In the genomic region with DNA sequence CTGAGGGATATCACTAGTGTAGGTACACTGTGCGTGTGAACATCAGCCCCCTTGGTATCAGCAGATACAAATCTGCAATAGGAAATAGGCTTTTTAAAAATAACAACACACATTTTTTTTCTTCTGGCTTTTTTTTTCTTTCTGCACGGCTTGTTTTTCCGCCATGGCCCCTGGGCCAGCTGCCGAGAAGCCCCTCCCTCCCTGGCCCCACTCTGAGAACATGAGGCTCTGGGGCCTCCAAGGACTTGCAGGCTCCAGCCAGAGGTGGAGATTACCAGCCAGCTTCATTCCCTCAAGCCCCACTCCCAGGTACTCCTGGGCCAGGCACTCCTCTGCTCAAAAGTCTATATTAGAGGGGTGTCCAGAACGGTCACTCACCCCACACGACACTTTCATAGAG, we compare ENCODE assay signal across 9 mouse cellular contexts. TPM values are rescaled to one million over a fixed set of nuclear protein-coding genes. Genes with fewer than 3 reads are reported as not detected.
DNase-seq lines count a peak whose midpoint lies in the region; ATAC-seq and TF ChIP-seq lines count a peak whose summit lies in the region.
"Had no signal": no experiment of that assay in that cellular context is flagged by ENCODE, and none has a peak within 500 bp of the region (broad histone marks: within the 10 kb centered on the region; RNA-seq: fewer than 3 reads in every experiment).

No protein-coding gene starts in this region.

- no peak overlapping the region for H3K4me3 ChIP-seq in kidney, embryonic 14.5 days (ENCODE audit: low read length)
- no peak overlapping the region for H3K4me3 ChIP-seq in midbrain, embryonic 11.5 days (ENCODE audit: low read depth, low read length)
- no peak overlapping the region for H3K4me3 ChIP-seq in midbrain, embryonic 15.5 days
- no peak overlapping the region for H3K4me3 ChIP-seq in limb, embryonic 14.5 days (replicated peaks; ENCODE audit: low read length)
- H3K4me3 ChIP-seq in gastrocnemius, adult 2 months, result no peak overlapping the region

- intact Hi-C loops in gastrocnemius, adult 2 months (cut with DNase I), result loop anchor here (10.0 kb wide), 1 partner anchor 1097 kb away; a partner anchor contains a TSS

- H3K4me1 ChIP-seq in kidney, embryonic 14.5 days (ENCODE audit: control insufficient read depth, insufficient read depth, low read length), result peaks cover 42% of the 10 kb centered on the region
- peaks cover 11% of the 10 kb centered on the region for H3K4me1 ChIP-seq in midbrain, embryonic 11.5 days (ENCODE audit: control insufficient read depth, insufficient read depth, low read length)
- H3K4me1 ChIP-seq in midbrain, embryonic 15.5 days, result peaks cover 24% of the 10 kb centered on the region
- H3K4me1 ChIP-seq in limb, embryonic 14.5 days (ENCODE audit: control insufficient read depth, insufficient read depth, low read length), result peaks cover 43% of the 10 kb centered on the region

- TF ChIP-seq POLR2A in limb, embryonic 14.5 days (IDR thresholded peaks at IDR 0.05; ENCODE audit: borderline replicate concordance, extremely low read depth, insufficient read depth, insufficient read length), result no peak

- ATAC-seq in kidney, embryonic 14.5 days (ENCODE audit: low FRiP score, low TSS enrichment), result no peak
- no peak for ATAC-seq in midbrain, embryonic 11.5 days (ENCODE audit: low FRiP score)
- no peak for ATAC-seq in midbrain, embryonic 15.5 days (replicated peaks)
- no peak for ATAC-seq in limb, embryonic 14.5 days (ENCODE audit: low FRiP score, low read depth)

- no peak for TF ChIP-seq CTCF in gastrocnemius, adult 2 months (IDR thresholded peaks at IDR 0.05)

- H3K4me2 ChIP-seq in kidney, embryonic 14.5 days (replicated peaks; ENCODE audit: low read depth, low read length), result no peak overlapping the region
- no peak overlapping the region for H3K4me2 ChIP-seq in midbrain, embryonic 11.5 days
- no peak overlapping the region for H3K4me2 ChIP-seq in midbrain, embryonic 15.5 days
- H3K4me2 ChIP-seq in limb, embryonic 14.5 days (replicated peaks; ENCODE audit: low read depth, low read length, severe bottlenecking), result no peak overlapping the region

- H3K36me3 ChIP-seq in kidney, embryonic 14.5 days (ENCODE audit: control insufficient read depth, insufficient read depth, low read length), result peaks cover 5% of the 10 kb centered on the region; the same call in 1 of the 2 replicates
- no peaks in the 10 kb centered on the region for H3K36me3 ChIP-seq in midbrain, embryonic 11.5 days (ENCODE audit: control insufficient read depth, insufficient read depth, low read length)
- no peaks in the 10 kb centered on the region for H3K36me3 ChIP-seq in midbrain, embryonic 15.5 days (replicated peaks)
- H3K36me3 ChIP-seq in limb, embryonic 14.5 days (ENCODE audit: control insufficient read depth, insufficient read depth, low read length), result peaks cover 12% of the 10 kb centered on the region; the same call in 1 of the 2 replicates

- no peaks in the 10 kb centered on the region for H3K27me3 ChIP-seq in kidney, embryonic 14.5 days (ENCODE audit: control insufficient read depth, insufficient read depth, low read length)
- H3K27me3 ChIP-seq in midbrain, embryonic 11.5 days (ENCODE audit: control insufficient read depth, insufficient read depth, low read length), result no peaks in the 10 kb centered on the region
- H3K27me3 ChIP-seq in midbrain, embryonic 15.5 days (replicated peaks), result no peaks in the 10 kb centered on the region
- H3K27me3 ChIP-seq in limb, embryonic 14.5 days (ENCODE audit: control insufficient read depth, insufficient read depth, low read length), result no peaks in the 10 kb centered on the region

- H3K9ac ChIP-seq in kidney, embryonic 14.5 days (ENCODE audit: low read depth, low read length), result peak overlapping the region; percentile 13; the same call in 1 of the 2 replicates
- no peak overlapping the region for H3K9ac ChIP-seq in midbrain, embryonic 11.5 days (ENCODE audit: low read length)
- H3K9ac ChIP-seq in midbrain, embryonic 15.5 days, result no peak overlapping the region
- peak overlapping the region; percentile 31; the same call in 1 of the 2 replicates for H3K9ac ChIP-seq in limb, embryonic 14.5 days (ENCODE audit: low read depth, low read length, severe bottlenecking)
- H3K9ac ChIP-seq: liver, embryonic 14.5 days had no signal

- WGBS in kidney, embryonic 14.5 days, result 25% methylated on average over 6 of the region's 6 CpGs
- WGBS in midbrain, embryonic 11.5 days, result 69% methylated on average over 6 of the region's 6 CpGs
- 58% methylated on average over 6 of the region's 6 CpGs for WGBS in midbrain, embryonic 15.5 days
- WGBS in limb, embryonic 14.5 days, result 38% methylated on average over 6 of the region's 6 CpGs

- DNase-seq in cerebellum, adult 11-12 months, result peak; percentile 11
- no peak for DNase-seq in cerebellum, postnatal 4 days (ENCODE audit: low spot score in 2 of 2)
- no peak for DNase-seq in kidney, adult 9 months
- peak; percentile 49 for DNase-seq in midbrain, embryonic 11.5 days (ENCODE audit: low spot score, missing footprints)
- no peak for DNase-seq in limb, embryonic 14.5 days (ENCODE audit: low spot score)
- DNase-seq in gastrocnemius, adult 2 months, result no peak

- peak overlapping the region; percentile 48; the same call in 1 of the 2 replicates for H3K27ac ChIP-seq in kidney, embryonic 14.5 days (ENCODE audit: low read depth, low read length)
- H3K27ac ChIP-seq in midbrain, embryonic 11.5 days (ENCODE audit: low read depth, low read length), result no peak overlapping the region
- H3K27ac ChIP-seq in midbrain, embryonic 15.5 days, result no peak overlapping the region
- peak overlapping the region; percentile 28; the same call in 1 of the 2 replicates for H3K27ac ChIP-seq in limb, embryonic 14.5 days (replicated peaks; ENCODE audit: low read depth, low read length)
- no peak overlapping the region for H3K27ac ChIP-seq in gastrocnemius, adult 2 months
- H3K27ac ChIP-seq: liver, embryonic 14.5 days had no signal

- H3K9me3 ChIP-seq in kidney, embryonic 14.5 days (ENCODE audit: control insufficient read depth, low read length), result no peaks in the 10 kb centered on the region
- H3K9me3 ChIP-seq in midbrain, embryonic 11.5 days (ENCODE audit: control insufficient read depth, low read length), result no peaks in the 10 kb centered on the region
- no peaks in the 10 kb centered on the region for H3K9me3 ChIP-seq in midbrain, embryonic 15.5 days
- no peaks in the 10 kb centered on the region for H3K9me3 ChIP-seq in limb, embryonic 14.5 days (ENCODE audit: control insufficient read depth, low read length)

RNA-seq across cellular contexts. Expression of a gene that starts 4.5 kb away (rescaled TPM):
- 4.3 and 5.1 TPM in 2 replicates for polyA plus RNA-seq in kidney, embryonic 14.5 days (2014; fragmentation: Nextera tagmentation; extraction: Ambion mirVana)
- 0.90 and 1.8 TPM in 2 replicates for polyA plus RNA-seq in midbrain, embryonic 11.5 days (2014; fragmentation: Nextera tagmentation; extraction: Ambion mirVana)
- polyA plus RNA-seq in midbrain, embryonic 15.5 days (2015; fragmentation: Nextera tagmentation; extraction: Ambion mirVana), result 3.5 and 3.7 TPM in 2 replicates
- 24.4 and 30.0 TPM in 2 replicates for polyA plus RNA-seq in limb, embryonic 14.5 days (2012; rRNA removed)
- polyA plus RNA-seq in limb, embryonic 14.5 days (2014; fragmentation: Nextera tagmentation; extraction: Ambion mirVana), result 6.5 and 8.0 TPM in 2 replicates
- total RNA-seq in gastrocnemius, adult 2 months (2021), result under 1 TPM; 0.77 to 0.81 TPM

Comparison
In these comparisons a context has a peak if more than half of its experiments do, and no peak if none do; other contexts are left out.
1. DNase-seq: peak in cerebellum, adult 11-12 months (single experiment) and midbrain, embryonic 11.5 days (single experiment); none in cerebellum, postnatal 4 days (0 of 2), kidney, adult 9 months (single experiment), limb, embryonic 14.5 days (single experiment) and gastrocnemius, adult 2 months (single experiment).
2. H3K27ac ChIP-seq: peak in kidney, embryonic 14.5 days (single experiment) and limb, embryonic 14.5 days (single experiment); none in midbrain, embryonic 11.5 days (single experiment), midbrain, embryonic 15.5 days (single experiment) and gastrocnemius, adult 2 months (single experiment).
3. H3K9ac ChIP-seq: peak in kidney, embryonic 14.5 days (single experiment) and limb, embryonic 14.5 days (single experiment); none in midbrain, embryonic 11.5 days (single experiment) and midbrain, embryonic 15.5 days (single experiment).